In genomic region chr6:120183771-120184170, GRCm38 (mm10) we compare ENCODE assay signal across 21 mouse cellular contexts.
"Had no signal": no experiment of that assay in that cellular context is flagged by ENCODE, and none has a peak within 500 bp of the region (broad histone marks: within the 10 kb centered on the region; RNA-seq: fewer than 3 reads in every experiment).

No protein-coding gene starts in this region.

- H3K4me3 ChIP-seq: limb, embryonic 12.5 days; limb, embryonic 15.5 days; midbrain, embryonic 12.5 days; midbrain, embryonic 15.5 days; neural tube, embryonic 12.5 days; neural tube, embryonic 15.5 days; stomach, embryonic 15.5 days had no signal

- H3K27ac ChIP-seq: limb, embryonic 12.5 days; limb, embryonic 15.5 days; liver, embryonic 14.5 days; macrophage; midbrain, embryonic 12.5 days; midbrain, embryonic 15.5 days; neural tube, embryonic 12.5 days; neural tube, embryonic 15.5 days; stomach, embryonic 15.5 days had no signal

- ATAC-seq: liver, postnatal 0 days; lung, postnatal 0 days; midbrain, embryonic 15.5 days had no signal

- H3K36me3 ChIP-seq: limb, embryonic 12.5 days; limb, embryonic 15.5 days; midbrain, embryonic 12.5 days; midbrain, embryonic 15.5 days; neural tube, embryonic 12.5 days; neural tube, embryonic 15.5 days; stomach, embryonic 15.5 days had no signal

- DNase-seq: kidney, postnatal 14 days; kidney, postnatal 4 days; left cerebral cortex, postnatal 4 days; liver, postnatal 0 days; lung, embryonic 14.5 days; right cerebral cortex, adult 18-20 months; right cerebral cortex, postnatal 14 days; right cerebral cortex, postnatal 4 days; spleen, adult 18-20 months; thymus, postnatal 25 days had no signal

- H3K4me2 ChIP-seq: limb, embryonic 12.5 days; limb, embryonic 15.5 days; liver, embryonic 11.5 days; lung, embryonic 14.5 days; midbrain, embryonic 12.5 days; midbrain, embryonic 15.5 days; neural tube, embryonic 12.5 days; neural tube, embryonic 15.5 days; stomach, embryonic 15.5 days had no signal

- H3K9ac ChIP-seq: limb, embryonic 12.5 days; limb, embryonic 15.5 days; liver, embryonic 14.5 days; liver, postnatal 0 days; lung, embryonic 14.5 days; midbrain, embryonic 12.5 days; midbrain, embryonic 15.5 days; neural tube, embryonic 12.5 days; neural tube, embryonic 15.5 days; stomach, embryonic 15.5 days had no signal

- H3K9me3 ChIP-seq: limb, embryonic 12.5 days; limb, embryonic 15.5 days; midbrain, embryonic 12.5 days; midbrain, embryonic 15.5 days; neural tube, embryonic 12.5 days; neural tube, embryonic 15.5 days; stomach, embryonic 15.5 days had no signal

- H3K27me3 ChIP-seq: limb, embryonic 12.5 days; limb, embryonic 15.5 days; midbrain, embryonic 15.5 days; neural tube, embryonic 12.5 days; neural tube, embryonic 15.5 days; stomach, embryonic 15.5 days had no signal
